Mouse (Mus musculus) cerebellum, adult 2 months (tissue): Measurements from ENCODE around the gene Dtnb. TPM values are rescaled to one million over a fixed set of nuclear protein-coding genes. Genes with fewer than 3 reads are reported as not detected.

Experiments
- DNase-seq, 2 experiments: peaks; one replicate each; pipeline ENCODE4 v3.0.0; 2021
- H3K27ac ChIP-seq: fragments of 200-500 bp; 2 replicates; pipeline ENCODE4 v1.5.1; 2012; ENCODE audit warnings: low read length, control low read depth, inconsistent platforms; ENCODE audit not compliant: insufficient read depth
- H3K27me3 ChIP-seq: fragments of 200-500 bp; 2 replicates; pipeline ENCODE4 v1.6.1; 2012; ENCODE audit warnings: inconsistent platforms, mild to moderate bottlenecking, low read length, moderate library complexity; ENCODE audit not compliant: control insufficient read depth, insufficient read depth
- H3K4me1 ChIP-seq: fragments of 200-500 bp; 2 replicates; pipeline ENCODE4 v1.6.1; 2011; ENCODE audit warnings: low read length; ENCODE audit not compliant: control insufficient read depth, insufficient read depth
- H3K4me3 ChIP-seq: fragments of 200-500 bp; replicated peaks from 2 replicates; pipeline ENCODE3; 2011; ENCODE audit warnings: mild to moderate bottlenecking, low read depth, low read length, control low read depth; ENCODE audit not compliant: insufficient read depth
- CTCF ChIP-seq: fragments of 200-500 bp; IDR thresholded peaks from 2 replicates; pipeline ENCODE4 v1.5.1; 2011; ENCODE audit warnings: low read depth, mild to moderate bottlenecking, control low read depth, low read length, moderate library complexity, borderline replicate concordance; ENCODE audit not compliant: insufficient read depth
- POLR2A ChIP-seq: fragments of 200-500 bp; IDR thresholded peaks from 2 replicates; pipeline ENCODE4 v1.6.1; 2011; ENCODE audit warnings: low read length, control low read depth, borderline replicate concordance; ENCODE audit not compliant: insufficient read depth
- WGBS: fragments of 180-500 bp; shearing (Covaris S2); methylation state at CpG from one replicate; pipeline ENCODE4 v1.1.7; 2018; 5-methylcytosine and 5-hydroxymethylcytosine counted together
- polyA plus RNA-seq: library from polyadenylated mRNA; depleted of rRNA; stranded (reverse); fragments of >200 nt; gene quantifications from 2 replicates; pipeline ENCODE4 v1.2.3, GENCODE M21; 2012

Dtnb gene
- polyA plus RNA-seq, 1 experiment, result 86.6 TPM

- WGBS, result 89% methylated on average over 4 of the region's 4 CpGs
These were observed 2.5 kb downstream of the Dtnb start for GRCm38 (mm10) chr12:3574670-3575069.

GRCm38 (mm10) chr12:3579958-3580530 is 7.9 kb downstream of the Dtnb start:
- DNase-seq, result no peak
- H3K27me3 ChIP-seq, result no peaks in the 10 kb centered on the region
- no peak for TF ChIP-seq POLR2A
- TF ChIP-seq CTCF, result no peak
- WGBS, result 90% methylated on average over 2 of the region's 2 CpGs
- H3K4me3 ChIP-seq, result no peak overlapping the region
- no peak overlapping the region for H3K27ac ChIP-seq
- peaks cover 3% of the 10 kb centered on the region for H3K4me1 ChIP-seq

More at GRCm38 (mm10) chr12:3574670-3575069, 2.5 kb downstream of the Dtnb start:
- Histone ChIP-seq H3K4me1 (peaks cover 9% of the 10 kb centered on the region), H3K4me3 (no peak overlapping the region), H3K27ac (no peak overlapping the region), H3K27me3 (no peaks in the 10 kb centered on the region)
- DNase-seq, result no peak
- TF ChIP-seq CTCF, result no peak
- no peak for TF ChIP-seq POLR2A

GRCm38 (mm10) chr12:3582604-3583003 is 10.4 kb downstream of the Dtnb start:
- no peak for TF ChIP-seq POLR2A
- no peak for TF ChIP-seq CTCF
- no peaks in the 10 kb centered on the region for H3K4me1 ChIP-seq
- H3K27ac ChIP-seq, result no peak overlapping the region
- H3K27me3 ChIP-seq, result no peaks in the 10 kb centered on the region
- no peak for DNase-seq
- 88% methylated on average over 4 of the region's 4 CpGs for WGBS
- H3K4me3 ChIP-seq, result no peak overlapping the region

- Histone ChIP-seq H3K4me1 (no peaks in the 10 kb centered on the region), H3K27ac (no peak overlapping the region), H3K4me3 (no peak overlapping the region), H3K27me3 (no peaks in the 10 kb centered on the region)
- no peak for DNase-seq
- TF ChIP-seq CTCF (no peak), POLR2A (no peak)
- WGBS, result 76% methylated on average over 4 of the region's 4 CpGs
These were observed 13.3 kb downstream of the Dtnb start for GRCm38 (mm10) chr12:3585525-3585924.

- 64% methylated on average over 1 of the region's 1 CpGs for WGBS
These were observed 14.8 kb downstream of the Dtnb start for GRCm38 (mm10) chr12:3587010-3587409.

GRCm38 (mm10) chr12:3590039-3590438 is 17.9 kb downstream of the Dtnb start:
- no peak for TF ChIP-seq CTCF
- no peak for TF ChIP-seq POLR2A
- no peak overlapping the region for H3K4me3 ChIP-seq
- WGBS, result 97% methylated on average over 9 of the region's 9 CpGs
- H3K27ac ChIP-seq, result no peak overlapping the region
- no peaks in the 10 kb centered on the region for H3K4me1 ChIP-seq
- DNase-seq, result no peak
- H3K27me3 ChIP-seq, result no peaks in the 10 kb centered on the region

More at GRCm38 (mm10) chr12:3587010-3587409, 14.8 kb downstream of the Dtnb start:
- DNase-seq, result no peak
- H3K4me3 ChIP-seq, result no peak overlapping the region
- no peaks in the 10 kb centered on the region for H3K27me3 ChIP-seq
- H3K4me1 ChIP-seq, result no peaks in the 10 kb centered on the region
- no peak overlapping the region for H3K27ac ChIP-seq
- TF ChIP-seq POLR2A, result no peak
- TF ChIP-seq CTCF, result no peak

- WGBS, result 78% methylated on average over 10 of the region's 10 CpGs
- no peak for DNase-seq
These were observed 19.4 kb downstream of the Dtnb start for GRCm38 (mm10) chr12:3591595-3591994.

GRCm38 (mm10) chr12:3602786-3603185 is 30.6 kb downstream of the Dtnb start:
- TF ChIP-seq CTCF (no peak), POLR2A (no peak)
- Histone ChIP-seq H3K4me3 (no peak overlapping the region), H3K27ac (no peak overlapping the region), H3K4me1 (no peaks in the 10 kb centered on the region), H3K27me3 (no peaks in the 10 kb centered on the region)
- WGBS, result 94% methylated on average over 4 of the region's 4 CpGs
- no peak for DNase-seq

More at GRCm38 (mm10) chr12:3591595-3591994, 19.4 kb downstream of the Dtnb start:
- Histone ChIP-seq H3K27me3 (no peaks in the 10 kb centered on the region), H3K4me1 (no peaks in the 10 kb centered on the region), H3K4me3 (no peak overlapping the region), H3K27ac (no peak overlapping the region)
- no peak for TF ChIP-seq CTCF
- no peak for TF ChIP-seq POLR2A
